Mouse (Mus musculus): Measurements from ENCODE around the gene Disp2. TPM values are rescaled to one million over a fixed set of nuclear protein-coding genes. Genes with fewer than 3 reads are reported as not detected.

Gene Disp2
- total RNA-seq, 2 experiments from 2014 or later: 0.07 to 0.10 TPM

GRCm38 (mm10) chr2:118759828-118760227 lies 19.7 kb upstream of the Disp2 start:
- peak; percentile 72 for DNase-seq

GRCm38 (mm10) chr2:118760311-118761025 lies 19.1 kb upstream of the Disp2 start:
- DNase-seq: no peak

- no peak for DNase-seq
These were observed 18.2 kb upstream of the Disp2 start for GRCm38 (mm10) chr2:118761358-118761757.

GRCm38 (mm10) chr2:118761906-118762783 lies 17.4 kb upstream of the Disp2 start, which contains the start of gene Ccdc9b:
TSS of gene Ccdc9b (minus strand) at chr2:118762661.
- DNase-seq: peak; percentile 92

GRCm38 (mm10) chr2:118762784-118763148 lies 16.8 kb upstream of the Disp2 start:
- no peak for DNase-seq

- DNase-seq: peak; percentile 33
These were observed 16.1 kb upstream of the Disp2 start for GRCm38 (mm10) chr2:118763469-118763868.

GRCm38 (mm10) chr2:118764094-118764831 lies 15.3 kb upstream of the Disp2 start:
- DNase-seq: peak; percentile 53

GRCm38 (mm10) chr2:118764875-118765274 lies 14.6 kb upstream of the Disp2 start:
- DNase-seq: no peak

- no peak for DNase-seq
These were observed 13.2 kb upstream of the Disp2 start for GRCm38 (mm10) chr2:118766041-118767033.

GRCm38 (mm10) chr2:118772158-118772874 lies 7.2 kb upstream of the Disp2 start, which contains the start of gene Phgr1:
TSS of gene Phgr1 (plus strand) at chr2:118772769.
- DNase-seq: no peak

GRCm38 (mm10) chr2:118774536-118774935 lies 5.0 kb upstream of the Disp2 start:
- DNase-seq: no peak

- no peak for DNase-seq
These were observed 4.1 kb upstream of the Disp2 start for GRCm38 (mm10) chr2:118775396-118775795.

- no peak for DNase-seq
These were observed 3.7 kb upstream of the Disp2 start for GRCm38 (mm10) chr2:118775846-118776245.

- DNase-seq: no peak
These were observed 3.2 kb upstream of the Disp2 start for GRCm38 (mm10) chr2:118776295-118776694.

- DNase-seq: no peak
These were observed 1.1 kb upstream of the Disp2 start for GRCm38 (mm10) chr2:118778418-118778817.

- DNase-seq: no peak
These were observed 454 bp upstream of the Disp2 start for GRCm38 (mm10) chr2:118779065-118779464.

- DNase-seq: no peak
These were observed 1.6 kb downstream of the Disp2 start for GRCm38 (mm10) chr2:118781115-118781514.

GRCm38 (mm10) chr2:118782303-118782702 lies 2.8 kb downstream of the Disp2 start:
- no peak for DNase-seq

GRCm38 (mm10) chr2:118783093-118783492 lies 3.6 kb downstream of the Disp2 start:
- DNase-seq: no peak

- no peak for DNase-seq
These were observed 4.1 kb downstream of the Disp2 start for GRCm38 (mm10) chr2:118783663-118784062.

- DNase-seq: no peak
These were observed 7.0 kb downstream of the Disp2 start for GRCm38 (mm10) chr2:118786525-118786924.

All from heart, postnatal 4 days (tissue).